Mouse (Mus musculus): Measurements from ENCODE around the gene Mta3. TPM values are rescaled to one million over a fixed set of nuclear protein-coding genes. Genes with fewer than 3 reads are reported as not detected.
"Not testable (repeated sequence)": the region's sequence is repeated elsewhere in the genome, so short reads cannot be mapped to it uniquely, and the experiment has no call there.

Mta3 gene
- total RNA-seq, 2 experiments from 2014 or later, result 90.6 to 93.6 TPM

- H3K4me3 ChIP-seq, result no peak overlapping the region
- no peak for DNase-seq (ENCODE audit: extremely low spot score in 1 of 2, low spot score in 2 of 2)
- TF ChIP-seq CTCF (IDR thresholded peaks at IDR 0.05), result no peak
- peak overlapping the region; percentile 87 for H3K27ac ChIP-seq
- intact Hi-C loops (cut with DNase I), result no loop called here
Measured at GRCm38 (mm10) chr17:83860224-83860623, 154.3 kb downstream of the Mta3 start.

DNA sequence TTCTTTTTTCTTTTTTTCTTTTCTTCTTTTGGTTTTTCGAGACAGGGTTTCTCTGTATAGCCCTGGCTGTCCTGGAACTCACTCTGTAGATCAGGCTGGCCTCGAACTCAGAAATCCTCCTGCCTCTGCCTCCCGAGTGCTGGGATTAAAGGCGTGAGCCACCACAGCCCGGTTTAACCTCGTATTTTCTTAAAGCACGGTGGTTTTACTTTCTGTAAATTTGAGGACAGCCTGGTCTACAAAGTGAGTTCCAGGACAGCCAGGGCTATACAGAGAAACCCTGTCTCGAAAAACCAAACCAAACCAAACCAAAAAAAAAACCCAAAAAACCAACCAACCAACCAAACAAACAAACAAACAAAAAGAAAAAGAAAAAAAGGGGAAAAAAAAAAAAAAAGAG is 155.0 kb downstream of the Mta3 start:
- Histone ChIP-seq H3K27ac (peak overlapping the region; percentile 93), H3K4me3 (peak overlapping the region; percentile 87)
- intact Hi-C loops (cut with DNase I); DNase-seq (ENCODE audit: extremely low spot score in 1 of 2, low spot score in 2 of 2): not testable (repeated sequence)

DNA sequence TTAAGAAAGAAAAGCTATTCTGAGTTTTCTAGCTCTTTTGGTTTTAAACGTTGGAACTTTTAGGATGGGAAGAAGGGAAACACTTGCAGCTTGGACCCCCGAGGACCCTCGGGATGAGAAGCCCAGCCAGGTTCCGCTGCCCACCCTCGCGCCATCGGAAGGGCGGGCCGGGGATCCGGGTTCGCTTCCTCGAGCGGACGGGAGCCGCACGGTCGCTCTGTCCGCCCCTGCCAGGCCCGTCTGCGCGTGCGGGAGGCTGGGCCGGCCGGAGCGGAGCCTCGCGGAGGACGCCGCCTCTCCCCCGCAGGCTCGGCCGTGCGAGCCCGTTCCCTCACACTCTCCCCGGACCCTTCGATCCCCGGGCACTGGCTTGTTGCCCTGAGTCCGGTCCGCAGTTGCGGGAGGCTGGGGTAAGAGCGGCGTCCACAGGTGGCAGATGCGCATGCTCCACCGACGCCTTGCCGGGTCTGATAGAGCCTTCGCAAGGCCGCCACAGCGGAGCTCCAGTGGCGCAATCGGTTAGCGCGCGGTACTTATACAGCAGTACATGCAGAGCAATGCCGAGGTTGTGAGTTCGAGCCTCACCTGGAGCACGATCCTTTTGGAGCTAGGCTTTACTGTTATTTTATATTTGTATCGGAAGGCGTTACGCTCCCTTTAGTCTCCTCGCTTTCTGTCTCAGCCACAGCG is 155.6 kb downstream of the Mta3 start:
- intact Hi-C loops (cut with DNase I), result no loop called here
- Histone ChIP-seq H3K27ac (peak overlapping the region; percentile 93), H3K4me3 (peak overlapping the region; percentile 87)
- DNase-seq (ENCODE audit: extremely low spot score in 1 of 2, low spot score in 2 of 2), result peak; percentile 97 to 100
- no peak for TF ChIP-seq CTCF (IDR thresholded peaks at IDR 0.05)

DNA sequence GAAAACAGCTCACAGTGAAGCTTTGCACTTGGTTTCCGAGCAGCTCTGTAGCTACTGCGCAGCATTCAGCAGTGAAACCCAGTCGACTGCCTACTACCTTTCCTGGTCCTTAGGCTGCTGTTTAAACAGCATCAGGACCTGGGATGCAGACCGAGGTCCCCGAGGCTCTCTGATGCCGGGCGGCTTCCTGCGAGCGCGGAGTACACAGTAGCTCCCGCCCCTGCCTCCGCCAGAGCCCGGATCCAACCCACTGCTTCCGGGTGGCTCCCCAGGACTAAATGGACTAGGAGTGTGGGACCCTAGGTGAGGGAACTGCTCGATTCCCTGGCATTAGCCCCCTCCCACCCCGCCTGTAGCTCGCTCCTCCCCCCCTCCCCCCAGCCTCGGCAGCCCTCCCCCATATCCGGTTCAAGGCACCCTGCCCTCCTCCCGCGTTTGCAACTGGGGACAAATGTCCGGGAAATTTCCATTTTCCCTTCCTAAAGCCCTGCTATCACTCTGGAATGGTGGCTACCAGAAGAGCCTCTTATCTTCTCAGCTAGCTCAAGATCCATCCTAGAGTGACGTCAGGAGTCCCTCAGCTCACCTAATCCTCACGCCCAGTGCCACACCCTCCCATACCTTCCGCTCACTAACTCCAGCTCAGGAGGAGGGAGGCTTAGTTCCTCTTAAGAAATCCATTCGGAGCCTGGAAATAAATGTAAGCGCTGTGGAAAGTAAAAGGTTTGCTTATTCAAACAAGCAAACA is 156.3 kb downstream of the Mta3 start:
- TF ChIP-seq CTCF (IDR thresholded peaks at IDR 0.05), result no peak
- intact Hi-C loops (cut with DNase I), result no loop called here
- peak; percentile 67 to 68 for DNase-seq (ENCODE audit: extremely low spot score in 1 of 2, low spot score in 2 of 2)
- peak overlapping the region; percentile 93 for H3K27ac ChIP-seq
- peak overlapping the region; percentile 87 for H3K4me3 ChIP-seq

DNA sequence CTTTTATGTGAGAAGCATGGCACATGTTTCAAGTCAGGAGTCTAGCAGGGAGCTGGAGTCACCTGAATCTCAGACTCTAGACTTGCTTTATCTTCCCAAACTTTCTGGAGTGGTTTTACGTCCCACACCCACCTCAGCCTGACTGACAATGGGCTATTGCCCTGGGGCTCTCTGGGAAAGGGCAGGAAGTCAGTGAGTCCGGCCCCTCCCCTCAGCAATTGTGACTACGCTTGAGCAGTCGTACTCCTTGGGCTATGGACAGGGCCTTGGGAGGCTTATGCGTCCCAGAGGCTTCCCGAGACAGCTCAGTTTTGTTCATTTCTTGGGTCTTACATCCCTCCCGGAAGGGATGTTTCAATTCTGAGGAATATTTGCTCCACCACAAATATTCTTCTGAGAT is 159.4 kb downstream of the Mta3 start:
- no peak for TF ChIP-seq CTCF (IDR thresholded peaks at IDR 0.05)
- DNase-seq (ENCODE audit: extremely low spot score in 1 of 2, low spot score in 2 of 2), result no peak
- Histone ChIP-seq H3K27ac (no peak overlapping the region), H3K4me3 (no peak overlapping the region)
- intact Hi-C loops (cut with DNase I), result no loop called here

DNA sequence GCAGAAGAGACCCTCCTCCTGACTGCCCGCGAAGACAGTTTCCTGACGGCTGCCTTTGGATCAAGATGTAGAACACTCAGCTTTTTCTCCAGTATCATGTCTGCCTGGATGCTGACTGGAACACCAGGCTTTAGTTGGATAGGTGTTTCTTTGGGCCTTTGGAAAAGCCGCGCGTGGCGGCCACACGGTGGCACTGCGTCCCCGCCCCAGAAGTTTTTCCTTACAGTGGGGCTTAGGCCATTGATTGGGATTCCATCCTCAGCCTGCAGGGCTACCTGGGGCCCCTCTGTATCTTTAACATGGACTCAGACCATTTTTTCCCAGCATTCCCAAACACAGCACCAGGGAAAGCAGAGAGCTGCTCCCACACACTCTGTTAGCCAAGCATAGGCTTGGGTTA is 160.6 kb downstream of the Mta3 start:
- peak; percentile 72 for TF ChIP-seq CTCF (IDR thresholded peaks at IDR 0.05)
- H3K27ac ChIP-seq, result no peak overlapping the region
- DNase-seq (ENCODE audit: extremely low spot score in 1 of 2, low spot score in 2 of 2), result peak; percentile 23 to 47
- no peak overlapping the region for H3K4me3 ChIP-seq
- intact Hi-C loops (cut with DNase I), result no loop called here

DNA sequence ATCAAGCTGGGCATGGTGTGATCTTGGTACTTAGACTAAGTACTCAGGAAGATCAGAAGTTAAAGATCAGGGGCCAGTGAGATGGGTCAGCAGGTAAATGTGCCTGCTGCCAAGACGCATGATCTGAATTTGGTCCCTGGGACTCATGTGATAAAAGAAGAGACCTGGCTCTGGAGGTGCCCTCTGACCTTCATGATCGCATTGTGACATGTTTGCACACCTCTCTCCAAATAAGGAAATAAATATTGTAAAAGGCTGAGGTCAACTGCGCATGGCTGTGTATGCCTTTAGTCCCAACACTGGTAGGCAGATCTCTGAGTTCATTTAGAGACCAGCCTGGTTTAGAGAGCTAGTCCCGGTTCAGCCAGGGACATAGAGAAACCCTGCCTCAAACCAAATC is 164.4 kb downstream of the Mta3 start:
- intact Hi-C loops (cut with DNase I), result no loop called here
- no peak for TF ChIP-seq CTCF (IDR thresholded peaks at IDR 0.05)
- no peak for DNase-seq (ENCODE audit: extremely low spot score in 1 of 2, low spot score in 2 of 2)
- no peak overlapping the region for H3K27ac ChIP-seq
- H3K4me3 ChIP-seq, result no peak overlapping the region

Other genes starting within 250 kb of the Mta3 start
- 100 to 1,000 TPM; 165 to 169 TPM for gene Cox7a2l, start 188.8 kb upstream of the Mta3 start, total RNA-seq (2021)
- gene Kcng3, start 74.3 kb upstream of the Mta3 start, total RNA-seq (2021), result 10 to 100 TPM; 11.6 to 12.0 TPM
- gene Haao, start 141.8 kb downstream of the Mta3 start, total RNA-seq (2021), result not detected